Mouse (Mus musculus) embryonic fibroblast, embryonic 13.5 days (primary cell): ENCODE results near the gene Rheb.

Experiments
- CTCF ChIP-seq: IDR thresholded peaks from 2 replicates; pipeline ENCODE4 v1.5.1; 2011; ENCODE audit warnings: mild to moderate bottlenecking, control low read depth, low read length, moderate library complexity, borderline replicate concordance; ENCODE audit not compliant: insufficient read depth
- POLR2A ChIP-seq: IDR thresholded peaks from 2 replicates; pipeline ENCODE4 v1.6.1; 2011; ENCODE audit warnings: low read depth, mild to moderate bottlenecking, control low read depth, low read length, moderate library complexity

- no peak for TF ChIP-seq POLR2A
- TF ChIP-seq CTCF: no peak
Observed at GRCm38 (mm10) chr5:24889860-24890259, 47.4 kb upstream of the Rheb start.
